In genomic region chr9:24119423-24119822, GRCm38 (mm10) we compare ENCODE assay signal across 8 mouse cellular contexts. TPM values are rescaled to one million over a fixed set of nuclear protein-coding genes. Genes with fewer than 3 reads are reported as not detected.
A peak's percentile ranks its signal among the peaks of the same experiment; 100 is the strongest.
DNase-seq lines count a peak whose midpoint lies in the region; ATAC-seq lines count a peak whose summit lies in the region.
"Had no signal": no experiment of that assay in that cellular context is flagged by ENCODE, and none has a peak within 500 bp of the region (broad histone marks: within the 10 kb centered on the region; RNA-seq: fewer than 3 reads in every experiment).

No protein-coding gene starts in this region.

- H3K4me2 ChIP-seq in liver, embryonic 12.5 days = no peak overlapping the region

- H3K27me3 ChIP-seq in liver, embryonic 12.5 days (replicated peaks) = no peaks in the 10 kb centered on the region

- no peaks in the 10 kb centered on the region for H3K4me1 ChIP-seq in liver, embryonic 12.5 days

- no peak overlapping the region for H3K27ac ChIP-seq in liver, embryonic 12.5 days

- H3K9ac ChIP-seq in liver, embryonic 12.5 days = no peak overlapping the region

- 30% methylated on average over 4 of the region's 4 CpGs for WGBS in liver, embryonic 12.5 days (ENCODE audit: insufficient replicate concordance)

- peak; percentile 13 for DNase-seq in liver
- peak; percentile 68 for DNase-seq in adipocyte (ENCODE audit: low spot score)
- DNase-seq in cerebellum, postnatal 36 days = peak; percentile 14 to 38
- DNase-seq in hindlimb bud, embryonic 11.5 days (ENCODE audit: extremely low spot score, low read depth, low spot score) = peak; percentile 18
- DNase-seq in lung, postnatal 14 days = peak; percentile 35
- DNase-seq in thymus, postnatal 10 days (ENCODE audit: low spot score in 2 of 2) = no peak

- no peaks in the 10 kb centered on the region for H3K9me3 ChIP-seq in liver, embryonic 12.5 days (replicated peaks)

- no peaks in the 10 kb centered on the region for H3K36me3 ChIP-seq in liver, embryonic 12.5 days

- ATAC-seq in liver, embryonic 12.5 days = no peak

- no peak overlapping the region for H3K4me3 ChIP-seq in liver, embryonic 12.5 days

RNA-seq across cellular contexts. Expression of gene Npsr1, which starts 21.6 kb away (rescaled TPM):
- polyA plus RNA-seq in liver, embryonic 12.5 days (2016; fragmentation: Nextera tagmentation; extraction: Ambion mirVana) = not detected in 2 replicates
- polyA plus RNA-seq: lung, embryonic 16.5 days had no signal

Comparison
In these comparisons a context has a peak if more than half of its experiments do, and no peak if none do; other contexts are left out.
1. DNase-seq: peak in liver (single experiment), adipocyte (single experiment), cerebellum, postnatal 36 days (2 of 2), hindlimb bud, embryonic 11.5 days (single experiment) and lung, postnatal 14 days (single experiment); none in thymus, postnatal 10 days (0 of 2).